Mouse (Mus musculus) lung, embryonic 14.5 days (tissue): ENCODE data around the gene Grk3. TPM values are rescaled to one million over a fixed set of nuclear protein-coding genes. Genes with fewer than 3 reads are reported as not detected.

Experiments
- ATAC-seq: fragments of 200-750 bp; cut with Nextera tagmentation; 2 replicates; pipeline ENCODE4 v1.8.0; 2017; ENCODE audit warnings: mild to moderate bottlenecking, moderate TSS enrichment, moderate library complexity; ENCODE audit not compliant: insufficient read depth
- DNase-seq: peaks from one replicate; pipeline ENCODE4 v3.0.0-alpha.2; 2015
- H3K27ac ChIP-seq: fragments of 300-500 bp; sonication (generic); 2 replicates; pipeline ENCODE4 v1.5.1; 2014; ENCODE audit warnings: low read depth, mild to moderate bottlenecking, moderate library complexity
- H3K27me3 ChIP-seq: fragments of 300-500 bp; sonication (generic); 2 replicates; pipeline ENCODE4 v1.6.1; 2014; ENCODE audit warnings: low read length, control low read depth; ENCODE audit not compliant: insufficient read depth
- H3K36me3 ChIP-seq: fragments of 300-500 bp; sonication (generic); 2 replicates; pipeline ENCODE4 v1.6.1; 2014; ENCODE audit warnings: control low read depth; ENCODE audit not compliant: insufficient read depth
- H3K4me1 ChIP-seq: fragments of 300-500 bp; sonication (generic); 2 replicates; pipeline ENCODE4 v1.6.1; 2014; ENCODE audit warnings: antibody characterized with exemption, control low read depth; ENCODE audit not compliant: insufficient read depth
- H3K4me2 ChIP-seq: fragments of 300-500 bp; sonication (generic); 2 replicates; pipeline ENCODE4 v1.6.1; 2014; ENCODE audit warnings: mild to moderate bottlenecking
- H3K4me3 ChIP-seq: fragments of 300-500 bp; sonication (generic); 2 replicates; pipeline ENCODE4 v1.5.1; 2014; ENCODE audit warnings: low read depth, low read length
- H3K9ac ChIP-seq: fragments of 300-500 bp; sonication (generic); 2 replicates; pipeline ENCODE4 v1.6.1; 2014
- H3K9me3 ChIP-seq: fragments of 300-500 bp; sonication (generic); 2 replicates; pipeline ENCODE4 v1.6.1; 2016; ENCODE audit warnings: low read depth, low read length, control low read depth
- CTCF ChIP-seq: IDR thresholded peaks from 2 replicates; pipeline ENCODE4 v1.5.1; 2016; ENCODE audit warnings: antibody characterized with exemption, low read depth
- WGBS: fragments of 180-500 bp; shearing (Covaris S2); extraction: QIAGEN DNeasy Blood & Tissue Kit; methylation state at CpG from one replicate; pipeline ENCODE4 v1.1.7; 2014; 5-methylcytosine and 5-hydroxymethylcytosine counted together
- polyA plus RNA-seq: library from polyadenylated mRNA; unstranded; fragments of >200 nt; fragmentation: Nextera tagmentation; extraction: Ambion mirVana; gene quantifications from 2 replicates; pipeline ENCODE4 v1.2.1, GENCODE M21; 2014

Grk3 gene
- polyA plus RNA-seq, 1 experiment from 2014 or later, result 14.1 TPM

DNA sequence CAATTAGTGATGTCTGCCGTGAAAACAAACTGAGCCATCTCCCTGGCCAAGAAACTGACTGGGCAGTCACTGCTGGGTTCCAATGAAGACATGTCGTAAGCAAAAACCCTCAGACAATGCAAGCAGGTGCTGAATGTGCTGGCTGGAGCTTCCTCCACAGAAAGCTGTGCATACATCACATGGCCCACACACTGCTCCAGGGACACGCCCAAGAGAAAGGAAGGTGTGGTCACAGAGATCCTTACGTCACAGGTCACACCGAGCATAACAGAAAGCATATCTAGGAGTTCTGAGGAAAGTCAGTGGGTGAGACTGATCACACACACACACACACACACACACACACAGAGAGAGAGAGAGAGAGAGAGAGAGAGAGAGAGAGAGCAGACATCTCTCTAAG lies 147.0 kb downstream of the Grk3 start:
- Histone ChIP-seq H3K36me3 (no peaks in the 10 kb centered on the region), H3K4me3 (no peak overlapping the region), H3K27me3 (no peaks in the 10 kb centered on the region), H3K4me2 (no peak overlapping the region), H3K9me3 (no peaks in the 10 kb centered on the region), H3K9ac (no peak overlapping the region), H3K27ac (no peak overlapping the region), H3K4me1 (no peaks in the 10 kb centered on the region)
- DNase-seq, result no peak
- no peak for ATAC-seq
- no peak for TF ChIP-seq CTCF
- WGBS, result 75% methylated on average over 5 of the region's 5 CpGs

DNA sequence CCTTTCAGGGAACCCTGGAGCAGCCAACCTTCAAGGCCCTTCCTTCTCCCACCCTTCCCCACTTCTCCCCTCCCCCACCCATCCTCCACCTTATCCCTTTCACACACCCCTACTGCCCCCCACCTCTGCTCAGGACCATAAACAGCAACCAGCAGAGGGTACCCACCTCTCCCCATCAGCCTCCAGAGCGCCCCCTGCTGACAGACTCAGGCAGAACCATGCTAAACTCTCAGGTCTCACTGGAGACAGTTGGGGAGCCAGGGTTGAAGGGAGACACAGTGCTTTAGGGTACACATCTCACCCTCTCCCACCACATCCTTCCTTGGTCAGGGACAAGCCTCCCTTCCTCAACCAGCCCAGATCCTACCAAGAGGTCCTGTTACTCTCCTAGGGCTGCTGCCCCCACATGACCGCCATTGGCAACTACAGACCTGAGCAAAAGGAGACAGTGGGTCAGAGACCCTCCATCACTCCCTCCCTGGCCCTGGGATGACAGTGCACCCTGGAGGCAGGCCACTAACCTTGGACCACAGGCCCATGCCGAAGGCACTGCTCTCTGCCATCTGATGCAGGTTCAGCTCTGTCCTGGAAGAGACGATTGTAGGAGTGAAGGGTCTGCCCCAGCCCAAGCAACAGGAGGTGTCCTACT lies 150.7 kb downstream of the Grk3 start:
- H3K27me3 ChIP-seq, result no peaks in the 10 kb centered on the region
- no peaks in the 10 kb centered on the region for H3K9me3 ChIP-seq
- H3K9ac ChIP-seq, result no peak overlapping the region
- no peak overlapping the region for H3K4me3 ChIP-seq
- TF ChIP-seq CTCF, result peak; percentile 81
- H3K36me3 ChIP-seq, result no peaks in the 10 kb centered on the region
- no peak overlapping the region for H3K4me2 ChIP-seq
- no peaks in the 10 kb centered on the region for H3K4me1 ChIP-seq
- H3K27ac ChIP-seq, result no peak overlapping the region
- ATAC-seq (peak; percentile 28; the same call in 1 of the 2 replicates), DNase-seq (peak; percentile 58)
- 40% methylated on average over 4 of the region's 4 CpGs for WGBS

Other genes starting within 250 kb of the Grk3 start
- 0.70 and 0.80 TPM in 2 replicates for gene Myo18b, start 119.4 kb downstream of the Grk3 start, polyA plus RNA-seq
- gene Crybb2, start 54.3 kb upstream of the Grk3 start, polyA plus RNA-seq, result not detected in 2 replicates
- 0.46 and 1.1 TPM in 2 replicates for gene Crybb3, start 65.8 kb upstream of the Grk3 start, polyA plus RNA-seq
- 6.9 TPM in 2 replicates for gene 2900026A02Rik, start 205.4 kb upstream of the Grk3 start, polyA plus RNA-seq
- gene Tmem211, start 211.1 kb upstream of the Grk3 start, polyA plus RNA-seq, result not detected in 2 replicates